Mouse (Mus musculus) testis, postnatal 14 days (tissue): ENCODE results near the gene Krt90.
"Not testable (repeated sequence)": the region's sequence is repeated elsewhere in the genome, so short reads cannot be mapped to it uniquely, and the experiment has no call there.

Experiments
- DNase-seq: peaks from one replicate; pipeline ENCODE4 v3.0.0; 2021; ENCODE audit warnings: low spot score

Gene Krt90

DNA sequence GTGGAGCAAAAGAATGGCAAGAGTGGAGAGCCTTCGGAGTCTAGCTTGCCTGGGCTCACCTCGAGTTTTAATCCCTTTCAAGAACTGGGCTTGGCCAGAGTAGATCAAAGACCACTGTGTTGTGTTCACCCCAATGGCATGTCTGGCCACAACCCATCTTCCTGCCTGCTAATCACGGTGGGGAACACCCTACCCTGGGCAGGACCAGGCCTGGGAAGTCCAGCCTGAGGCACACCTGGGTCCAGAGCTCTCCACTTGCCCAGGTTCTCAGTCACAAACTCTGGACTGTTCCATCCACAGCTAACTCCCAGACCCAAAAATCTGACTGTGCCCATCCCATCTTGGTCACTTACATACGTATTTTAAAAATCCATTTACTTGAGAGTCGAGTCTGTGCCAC lies at the start of gene Krt90:
Gene Krt90 (minus strand): TSS at position 101 of the 400 bp plus-strand sequence.
- no peak for DNase-seq

DNA sequence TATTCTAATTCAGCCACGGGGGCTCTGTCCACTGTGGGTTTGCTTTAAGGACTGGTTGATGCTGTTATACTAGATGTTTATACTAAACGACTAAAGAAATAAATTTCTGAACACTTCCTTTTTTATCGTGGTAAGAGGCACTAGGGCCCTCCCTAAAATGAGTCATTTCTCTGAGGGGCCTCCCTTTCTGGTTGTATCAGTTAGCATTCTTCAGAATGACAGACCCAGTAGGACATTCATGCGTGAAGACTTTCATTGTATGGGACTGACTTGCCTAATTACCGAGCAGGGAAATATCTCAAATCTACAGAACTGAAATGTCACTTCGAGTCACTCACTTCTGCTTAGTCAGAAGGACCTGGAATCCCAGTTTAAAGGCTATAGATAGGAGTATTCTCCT lies 36.4 kb upstream of the Krt90 start:
- no peak for DNase-seq

DNA sequence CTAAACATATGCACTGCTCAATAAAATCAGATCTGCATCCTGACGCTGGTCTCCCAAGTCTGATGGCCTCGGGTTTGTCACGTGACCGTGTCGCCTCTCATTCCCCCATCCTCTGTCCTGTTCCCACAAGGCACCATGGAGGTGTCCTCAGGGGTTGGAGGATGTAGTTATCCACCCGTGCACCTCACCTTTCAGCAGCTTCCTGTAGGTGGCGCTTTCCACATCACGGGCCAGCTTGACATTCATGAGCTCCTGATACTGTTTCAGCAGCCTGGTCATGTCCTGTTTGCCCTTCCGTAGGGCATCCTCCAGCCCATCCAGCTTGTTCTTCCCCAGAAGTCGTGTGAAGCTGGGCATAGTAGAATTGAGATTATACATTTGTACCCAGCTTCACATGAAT lies 25.5 kb upstream of the Krt90 start:
- DNase-seq: no peak

DNA sequence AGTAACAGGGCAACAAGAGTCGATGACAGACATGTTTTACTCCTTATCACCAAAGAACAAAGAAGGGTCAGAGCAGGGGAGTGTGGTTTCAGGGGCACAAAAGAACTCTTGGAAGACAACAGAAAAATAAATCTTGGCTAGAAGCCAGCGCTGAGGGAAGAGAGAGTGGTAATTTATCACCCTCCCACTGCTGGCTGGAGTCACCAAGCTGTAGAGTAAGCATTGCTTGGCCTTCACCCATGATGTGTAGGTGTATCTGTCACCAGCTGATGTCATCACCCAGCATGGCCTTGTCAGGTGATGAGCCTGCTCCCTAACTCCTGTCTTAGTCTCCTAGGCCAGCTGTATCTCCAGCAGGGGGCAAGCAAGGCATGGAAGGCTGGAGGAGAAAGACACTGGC lies 21.7 kb upstream of the Krt90 start:
- DNase-seq: peak; percentile 54

DNA sequence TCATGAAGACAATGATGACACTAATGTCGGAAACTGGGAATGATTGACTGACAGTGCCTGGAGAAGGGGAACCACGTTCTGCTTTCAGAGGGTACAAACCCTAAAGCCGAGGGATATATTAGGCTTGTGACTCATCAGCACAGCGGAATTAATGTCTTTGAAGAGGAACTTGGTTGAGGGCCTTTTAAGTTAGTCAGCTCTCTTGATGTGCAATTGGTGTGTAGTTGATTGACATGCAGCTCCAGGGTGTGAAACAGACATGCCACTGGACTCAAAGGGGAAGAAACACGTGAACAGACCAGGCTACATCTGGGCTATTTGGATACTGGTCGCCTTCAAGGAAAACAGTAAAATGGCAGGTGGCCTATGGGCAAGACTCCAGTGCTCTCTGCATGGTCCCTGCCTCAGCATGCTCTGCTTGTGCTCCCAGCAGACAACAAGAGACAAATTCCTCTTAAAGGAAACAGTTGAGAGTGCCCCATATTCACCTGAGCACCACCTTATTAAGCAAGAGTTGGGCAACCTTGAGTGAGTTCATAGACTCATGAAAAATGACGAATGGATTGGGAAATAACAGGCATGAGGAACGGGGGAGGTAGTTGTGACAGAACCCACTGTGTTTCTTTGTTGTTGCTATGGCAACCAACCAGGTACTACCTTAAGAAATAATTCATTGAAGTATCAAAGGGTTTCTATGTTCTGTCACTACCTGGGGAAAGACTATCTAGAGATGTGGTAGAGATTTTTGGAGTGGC lies 20.6 kb upstream of the Krt90 start:
- no peak for DNase-seq

DNA sequence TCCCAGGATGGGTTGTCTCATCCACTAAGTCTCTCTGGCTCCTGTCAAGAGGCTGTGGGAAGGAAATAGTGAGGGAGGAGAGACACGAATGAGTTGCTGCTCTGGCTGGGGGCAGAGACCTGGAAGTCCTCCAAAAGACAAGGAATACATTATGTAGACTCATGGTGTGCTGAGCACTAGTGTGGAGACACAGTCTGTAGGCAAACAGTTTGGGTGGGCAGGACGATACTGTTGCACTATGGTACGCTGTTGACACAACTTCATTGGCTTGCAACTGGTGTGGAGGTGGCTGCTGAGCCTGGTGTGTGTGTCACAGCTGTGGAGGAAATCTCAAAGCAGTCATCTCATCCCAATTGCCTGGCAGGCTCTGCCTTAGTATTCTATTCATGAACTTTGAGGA lies 19.0 kb upstream of the Krt90 start:
- DNase-seq: no peak

DNA sequence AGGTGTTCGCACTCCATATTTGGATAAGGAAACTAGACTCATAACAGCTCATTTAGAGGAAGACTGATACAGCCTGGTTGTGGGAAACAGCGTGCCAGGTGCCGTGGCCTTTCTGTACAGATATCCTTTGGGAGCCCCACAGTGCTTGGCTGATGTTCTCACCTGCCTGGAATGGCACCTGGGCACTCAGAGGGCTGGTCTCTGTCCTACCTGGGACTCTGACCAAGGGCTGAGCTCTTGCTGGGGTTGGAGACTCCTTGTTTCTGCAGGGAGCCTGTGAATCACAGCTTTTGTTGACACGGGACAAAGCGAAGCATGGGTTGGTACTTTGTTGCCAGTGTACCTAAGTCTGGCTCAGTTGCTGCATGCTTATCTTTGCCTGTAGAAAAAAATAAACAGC lies 12.8 kb upstream of the Krt90 start:
- DNase-seq: peak; percentile 49

DNA sequence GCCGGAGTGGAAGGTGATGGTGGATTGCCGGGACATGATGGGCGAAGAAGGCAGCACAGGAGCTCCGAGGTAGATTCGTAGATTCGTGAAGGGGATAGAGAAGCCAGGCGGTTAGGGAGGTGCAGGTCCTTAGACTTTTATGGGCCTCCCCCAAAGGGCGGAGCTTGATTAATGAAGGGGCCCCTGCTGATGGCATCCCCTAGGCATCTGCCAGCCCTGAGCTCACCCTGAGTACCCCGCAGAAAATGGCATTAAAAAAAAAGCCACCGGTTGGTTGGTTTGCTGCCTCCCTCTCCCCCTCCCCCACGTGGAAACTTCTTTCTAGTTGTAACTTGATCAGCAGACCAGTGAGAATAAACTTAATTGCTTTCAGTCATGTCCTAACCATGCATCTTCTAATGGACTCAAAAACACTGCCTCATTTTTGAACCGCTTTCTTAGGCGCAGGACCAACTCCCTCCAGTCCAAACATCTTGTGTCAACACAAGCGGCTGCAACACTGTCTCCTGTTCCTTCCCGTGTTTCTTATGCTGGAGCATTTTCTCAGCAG lies 11.1 kb upstream of the Krt90 start, which contains the start of gene Krt75:
Gene Krt75 (minus strand): TSS at position 109 of the 550 bp plus-strand sequence.
- DNase-seq: no peak

DNA sequence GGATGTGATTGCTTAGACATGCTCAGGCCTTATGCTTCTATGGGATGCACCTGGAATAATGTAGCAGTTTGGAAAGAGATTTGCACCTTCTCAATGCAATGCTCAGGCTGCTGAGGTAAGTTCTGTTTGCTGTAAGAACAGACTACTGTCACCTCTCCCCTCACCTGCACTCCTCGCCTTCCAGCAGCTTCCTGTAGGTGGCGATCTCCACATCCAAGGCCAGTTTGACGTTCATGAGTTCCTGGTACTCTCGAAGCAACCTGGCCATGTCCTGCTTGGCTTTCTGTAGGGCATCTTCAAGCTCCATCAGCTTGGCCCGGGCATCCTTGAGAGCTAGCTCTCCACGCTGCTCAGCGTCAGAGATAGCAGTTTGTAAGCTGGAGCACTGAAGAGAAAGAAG lies 5.0 kb upstream of the Krt90 start:
- DNase-seq: no peak

DNA sequence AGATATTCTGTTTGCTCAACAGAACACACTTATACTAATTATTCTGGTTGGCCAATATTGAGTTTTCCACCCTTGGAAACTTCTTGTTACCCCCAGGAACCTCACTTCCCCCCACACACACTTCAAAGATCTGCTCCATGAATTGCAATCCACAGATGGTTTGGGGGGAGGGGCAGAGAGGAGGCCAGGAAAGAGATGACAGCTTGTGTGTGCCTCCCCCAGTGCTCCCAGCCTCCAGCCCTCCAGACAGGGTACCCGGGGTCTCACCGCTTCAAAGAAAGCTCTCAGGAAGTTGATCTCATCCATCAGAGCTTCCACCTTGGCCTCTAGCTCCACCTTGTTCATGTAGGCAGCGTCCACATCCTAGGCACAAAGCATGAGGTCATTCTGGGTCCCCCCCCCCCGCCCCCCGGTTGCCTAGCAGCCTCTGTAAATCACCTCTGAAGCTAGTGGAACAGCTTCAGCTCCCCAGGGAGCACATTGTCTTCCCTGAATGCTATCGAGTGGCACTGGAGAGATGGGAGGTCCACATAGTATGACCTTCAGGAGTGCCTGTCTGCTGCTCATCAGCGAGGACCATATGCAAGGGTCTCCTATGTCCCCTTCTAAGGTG lies 4.6 kb downstream of the Krt90 start:
- no peak for DNase-seq

DNA sequence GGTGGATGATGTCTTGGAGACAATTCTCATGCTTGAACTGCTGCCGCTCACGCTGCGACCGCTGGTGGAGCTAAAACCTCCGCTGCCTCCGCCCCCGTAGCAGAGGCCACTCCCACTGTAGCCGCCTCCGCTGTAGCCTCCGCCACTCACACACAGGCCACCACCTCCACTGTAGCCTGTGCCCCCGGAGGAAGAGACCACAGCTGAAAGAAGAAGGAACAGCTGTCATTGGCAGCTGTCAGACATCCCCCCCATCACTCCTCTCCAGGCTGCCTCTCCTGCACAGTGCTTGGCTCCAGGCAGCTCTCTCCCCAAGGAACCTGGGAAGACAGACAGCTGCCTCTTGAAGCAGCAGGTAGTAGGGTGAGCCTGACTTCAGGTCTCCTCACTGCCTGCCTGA lies 9.6 kb downstream of the Krt90 start:
- no peak for DNase-seq

DNA sequence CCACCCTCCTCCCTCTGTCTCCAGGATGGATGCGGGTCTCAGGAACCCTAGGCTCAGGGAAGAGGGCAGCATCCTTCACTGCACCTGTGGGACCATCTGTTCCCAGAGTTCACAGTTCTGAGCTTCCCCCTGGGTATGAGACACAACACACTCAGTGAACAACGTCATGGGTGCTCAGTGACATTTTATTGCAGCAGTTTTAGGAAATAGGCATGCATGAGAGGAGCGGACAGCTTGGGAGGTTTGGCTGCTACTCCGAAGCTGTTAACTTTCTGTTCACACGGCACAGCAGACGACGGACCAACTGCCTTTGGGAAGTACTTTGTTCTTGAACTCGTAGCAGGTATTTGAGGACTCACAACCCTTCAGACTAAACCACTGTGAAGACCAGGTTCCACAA lies 10.6 kb downstream of the Krt90 start:
- no peak for DNase-seq

DNA sequence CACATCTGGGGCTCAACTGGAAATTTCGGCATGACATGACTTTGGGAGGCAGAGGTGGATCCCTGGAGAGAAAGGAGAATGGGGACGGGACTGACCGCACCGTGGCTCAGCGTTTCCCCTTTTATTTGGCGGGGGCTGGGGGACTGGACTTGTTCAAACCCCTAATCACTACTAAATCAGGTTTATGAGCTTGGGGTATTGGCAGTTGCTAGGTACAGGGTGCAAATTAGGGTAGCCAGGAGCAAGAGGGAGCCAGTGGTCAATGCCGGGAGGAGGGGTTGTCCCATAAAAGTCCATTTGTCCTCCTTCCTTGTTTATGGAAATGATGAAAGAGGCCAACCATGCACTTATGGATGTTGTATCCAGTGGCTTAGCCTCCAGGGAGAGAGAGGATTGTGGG lies 12.2 kb downstream of the Krt90 start, which contains the start of gene Krt82:
Gene Krt82 (minus strand): TSS at position 101 of the 400 bp plus-strand sequence.
- no peak for DNase-seq

DNA sequence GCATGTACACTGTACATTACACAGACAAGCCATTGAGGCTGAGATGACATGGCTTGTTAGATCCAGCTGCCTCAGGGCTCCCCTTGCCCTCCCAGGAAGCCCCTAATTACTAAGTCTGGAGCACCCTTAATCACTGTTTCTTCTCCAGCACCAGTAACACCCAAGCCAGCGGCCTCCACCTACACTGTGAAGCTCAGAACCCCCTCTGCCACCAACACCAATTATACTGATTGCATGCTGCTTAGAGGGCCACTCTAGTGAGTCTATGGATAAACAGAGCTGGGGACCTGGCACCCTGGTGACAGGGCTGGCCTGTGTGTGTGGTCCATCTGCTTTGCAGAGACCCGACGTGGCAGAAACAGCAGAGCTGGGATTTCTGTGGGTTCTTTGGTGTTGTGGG lies 18.3 kb downstream of the Krt90 start:
- DNase-seq: no peak

DNA sequence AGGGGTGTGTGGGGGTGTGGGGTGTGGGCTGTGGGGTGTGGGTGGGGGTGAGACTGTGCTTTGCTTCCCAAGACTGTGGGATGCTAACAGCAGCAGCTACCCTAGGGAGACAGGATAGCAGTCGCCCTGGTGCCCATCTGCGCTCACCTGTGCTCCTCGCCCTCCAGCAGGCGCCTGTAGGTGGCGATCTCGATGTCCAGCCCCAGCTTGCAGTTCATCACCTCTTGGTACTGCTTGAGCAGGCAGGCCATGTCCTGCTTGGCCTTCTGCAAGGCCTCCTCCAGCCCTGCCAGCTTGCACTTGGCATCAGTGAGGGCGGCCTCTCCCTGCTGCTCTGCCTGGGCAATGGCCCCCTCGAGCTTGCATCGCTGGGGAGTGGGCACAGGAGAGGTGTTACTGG lies 20.2 kb downstream of the Krt90 start:
- no peak for DNase-seq

DNA sequence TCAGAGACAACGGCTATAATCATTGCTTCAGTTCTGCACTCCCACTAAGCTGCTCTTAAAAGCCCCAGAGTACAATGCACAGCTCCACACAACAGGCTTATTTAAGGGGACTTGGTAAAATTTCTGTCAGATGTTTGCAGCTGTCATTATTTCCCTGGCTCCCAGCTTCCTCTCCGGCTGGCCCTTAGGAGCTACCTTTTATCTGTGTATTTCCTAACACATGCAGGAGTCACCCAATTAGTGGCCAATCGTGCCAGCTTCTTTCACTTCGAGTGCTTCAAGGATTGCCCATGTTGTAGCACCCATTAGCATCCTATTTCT lies 24.2 kb downstream of the Krt90 start:
- DNase-seq: no peak

DNA sequence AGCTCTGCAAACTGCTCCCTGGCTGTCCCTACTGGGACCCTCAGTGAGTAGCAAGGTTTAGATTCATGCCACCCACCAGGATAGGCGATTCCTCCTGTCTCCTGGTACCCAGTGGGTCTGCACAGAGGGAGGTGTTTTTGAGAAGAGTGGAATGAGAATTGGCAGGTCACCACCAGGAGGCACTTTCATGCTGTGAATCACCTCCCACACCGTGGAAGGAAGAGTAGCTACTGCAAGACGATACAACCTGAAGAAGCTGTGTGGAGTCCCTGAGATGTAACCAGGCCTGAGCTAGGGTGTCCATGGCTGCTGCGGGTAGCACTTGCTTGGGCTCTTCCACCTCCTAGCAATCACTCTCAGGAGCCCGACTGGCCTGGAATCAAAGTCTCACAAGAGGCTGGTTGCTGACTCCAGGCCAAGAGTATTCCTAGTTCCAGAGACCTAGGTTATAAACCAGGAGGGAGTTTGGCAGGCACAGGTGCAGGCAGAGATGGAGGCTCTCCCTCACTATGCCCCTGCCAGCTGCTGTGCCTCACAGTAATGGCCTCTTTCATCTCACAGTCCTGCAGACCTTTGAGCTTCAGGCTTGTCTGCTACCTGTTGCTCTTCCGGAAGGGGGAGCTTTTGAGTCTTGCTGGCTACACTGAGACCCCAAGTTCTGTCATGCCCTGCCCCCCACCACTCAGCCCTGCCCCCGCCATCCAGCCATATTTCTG lies 24.7 kb downstream of the Krt90 start:
- no peak for DNase-seq

DNA sequence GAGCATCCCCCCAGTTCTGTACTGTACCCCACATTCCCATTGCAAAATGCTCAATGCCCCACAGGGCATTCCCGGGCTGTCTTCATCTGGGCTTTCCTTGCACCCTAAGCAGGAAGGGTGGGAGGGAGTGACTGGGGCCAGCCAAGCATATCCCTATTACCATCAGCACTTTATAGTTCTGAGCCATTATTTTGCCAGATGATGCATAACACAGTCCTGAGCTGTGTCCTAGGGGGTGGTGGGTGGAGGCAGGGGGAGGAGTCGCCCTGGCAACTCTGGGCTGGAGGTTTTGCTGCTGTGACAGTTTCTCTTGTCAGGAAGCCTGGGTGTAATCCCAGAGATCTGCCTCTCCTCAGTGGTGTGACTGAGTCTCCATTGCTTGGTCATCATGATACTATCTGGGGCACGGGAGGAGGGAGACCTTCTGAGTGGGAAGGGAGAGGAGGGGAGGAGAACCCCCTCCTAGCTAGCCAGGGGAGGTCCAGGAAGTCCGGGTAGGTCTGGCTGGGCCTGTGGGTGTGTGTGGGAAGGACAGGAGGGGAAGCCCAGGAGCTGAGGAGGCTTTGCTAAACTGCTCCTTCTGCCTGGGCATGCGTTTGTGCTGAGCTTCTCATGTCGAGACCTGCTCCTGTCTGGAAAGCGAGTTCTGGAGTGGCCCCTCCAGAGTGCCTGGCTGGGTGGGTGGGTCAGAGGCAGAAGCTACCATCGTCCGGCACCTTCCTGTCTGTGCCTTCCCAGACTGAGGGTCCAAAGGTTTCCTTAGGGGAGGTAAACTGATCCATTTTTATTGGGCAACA lies 26.5 kb downstream of the Krt90 start:
- DNase-seq: no peak

DNA sequence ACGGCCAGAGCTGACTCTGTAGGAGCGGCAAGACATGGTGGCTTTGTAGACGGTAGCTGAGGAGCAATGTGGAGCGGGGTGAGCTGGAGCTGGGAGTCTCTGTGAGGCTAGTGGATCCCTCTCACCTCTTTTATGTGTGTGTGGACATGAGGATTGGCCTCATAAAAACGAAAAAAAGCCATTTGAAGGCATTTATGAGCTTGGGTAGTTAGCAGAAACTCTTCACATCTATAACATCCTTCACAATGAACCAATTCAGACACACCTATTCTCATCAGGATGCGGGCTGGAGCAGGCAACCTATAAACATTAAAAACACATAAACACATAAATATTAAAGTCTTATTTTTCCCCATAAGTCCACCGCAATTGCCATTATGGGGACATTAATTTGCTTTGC lies 30.0 kb downstream of the Krt90 start, which contains the start of gene Krt84:
Gene Krt84 (minus strand): TSS at position 101 of the 400 bp plus-strand sequence.
- DNase-seq: no peak

DNA sequence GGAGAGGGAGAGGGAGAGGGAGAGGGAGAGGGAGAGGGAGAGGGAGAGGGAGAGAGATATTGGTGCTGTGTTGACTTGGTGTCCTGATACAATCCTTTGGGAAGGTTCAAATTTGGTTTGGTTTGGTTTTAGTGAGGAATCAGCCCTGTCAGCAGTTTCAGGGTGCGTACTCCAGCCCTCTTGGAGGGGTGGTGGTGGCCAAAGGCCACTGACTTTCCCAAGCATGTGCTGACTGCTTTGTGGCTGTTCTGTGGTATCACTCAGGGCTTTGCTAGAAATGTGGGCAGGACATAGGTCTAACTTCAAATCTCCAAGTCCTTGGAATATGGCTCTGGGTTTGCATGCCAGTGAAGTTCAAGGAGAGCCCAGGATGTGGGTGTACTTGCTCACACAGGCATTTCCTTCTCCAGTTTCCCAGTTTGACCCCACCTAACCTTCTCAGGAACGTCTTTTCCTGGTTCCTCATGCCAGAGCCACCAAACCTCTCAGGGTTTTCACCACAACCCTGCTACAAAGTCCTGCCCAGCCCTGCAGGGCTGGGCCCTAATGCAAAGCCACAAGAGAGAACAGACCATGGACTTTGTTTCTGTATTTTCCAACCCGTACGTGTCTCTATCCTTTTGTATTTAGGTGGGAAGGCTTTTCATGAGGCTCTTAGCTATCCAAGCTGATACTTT lies 40.1 kb downstream of the Krt90 start:
- DNase-seq: no peak

DNA sequence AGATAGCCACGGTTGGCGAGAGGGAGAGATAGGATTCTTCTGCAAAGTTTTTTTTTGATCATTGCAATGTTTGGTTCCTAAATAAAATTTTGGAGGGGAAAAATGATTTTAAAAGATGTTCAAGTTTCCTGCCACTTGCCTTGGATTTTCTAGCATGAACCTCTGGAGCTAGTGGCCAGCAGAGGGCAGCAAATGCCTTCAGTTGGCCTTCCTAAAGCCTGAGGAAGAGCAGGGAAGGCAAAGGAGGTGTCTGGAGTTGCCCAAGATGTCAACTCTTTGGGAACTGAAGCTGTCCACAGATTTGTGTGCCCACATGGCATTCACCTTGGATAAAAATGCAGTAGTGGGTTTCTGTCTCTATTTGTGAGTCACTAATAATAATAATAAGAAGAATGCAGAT lies 43.0 kb downstream of the Krt90 start:
- no peak for DNase-seq

DNA sequence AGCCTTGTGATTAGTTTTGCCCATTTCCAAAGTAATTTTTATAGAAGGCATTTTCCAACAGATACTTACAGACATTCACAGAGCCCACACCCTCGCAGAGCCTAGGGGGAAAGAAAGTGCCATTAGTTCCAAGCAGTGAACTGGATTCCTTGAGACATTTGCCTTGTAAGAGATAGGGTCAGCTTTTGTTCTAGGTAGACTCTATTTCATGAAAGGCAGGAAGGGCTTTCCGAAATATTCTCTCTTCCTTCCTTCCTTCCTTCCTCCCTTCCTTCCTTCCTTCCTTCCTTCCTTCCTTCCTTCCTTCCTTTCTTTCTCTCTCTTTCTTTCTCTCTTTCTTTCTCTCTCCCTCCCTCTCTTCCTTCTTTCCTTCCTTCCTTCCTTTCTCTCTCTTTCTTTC lies 45.6 kb downstream of the Krt90 start, which contains the start of gene Gm49425:
Gene Gm49425 (minus strand): TSS at position 101 of the 400 bp plus-strand sequence.
- DNase-seq: not testable (repeated sequence)
